12 mouse cellular contexts compared by ENCODE assay signal in the genomic region with DNA sequence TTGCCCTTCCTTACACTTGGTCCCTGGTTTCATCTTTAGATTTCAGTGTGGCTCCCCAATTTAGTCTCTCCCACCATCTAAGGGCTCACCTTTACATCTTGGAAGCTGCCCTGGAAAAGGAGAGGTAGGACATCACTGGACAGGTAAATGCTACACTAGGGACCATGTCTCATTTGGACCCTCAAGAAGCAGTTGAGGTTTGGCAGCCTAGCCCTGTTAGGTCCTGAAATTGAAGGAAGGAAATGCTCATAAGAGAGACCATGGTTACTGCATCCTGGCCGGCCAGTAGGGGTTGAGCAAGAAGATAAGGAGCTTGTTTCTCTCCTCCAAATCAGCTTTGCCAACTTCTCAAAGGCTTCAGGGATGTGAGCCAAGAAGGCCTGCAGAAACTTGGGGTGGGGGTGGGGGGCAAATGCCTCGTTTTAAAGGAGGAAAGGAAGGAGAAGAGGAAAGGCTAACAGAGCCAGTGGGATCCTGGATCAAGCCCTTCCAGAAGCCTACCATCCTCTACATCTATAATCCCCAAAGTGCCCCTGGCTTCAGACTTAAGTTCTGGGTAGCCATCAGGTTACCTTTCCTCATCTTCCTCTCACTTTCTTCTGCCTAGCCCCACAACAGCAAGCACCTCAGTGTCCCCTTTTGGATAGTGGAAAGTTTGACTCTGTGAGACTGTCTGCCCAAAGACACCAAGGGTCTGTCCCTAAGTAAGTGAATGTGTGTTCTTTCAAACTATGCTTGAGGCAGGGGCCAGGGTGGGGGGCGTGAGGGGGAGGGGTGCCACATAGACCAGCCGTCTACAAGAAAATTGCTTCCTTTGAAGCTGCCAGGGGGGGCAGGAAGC. TPM values are rescaled to one million over a fixed set of nuclear protein-coding genes. Genes with fewer than 3 reads are reported as not detected.
A peak's percentile ranks its signal among the peaks of the same experiment; 100 is the strongest.
DNase-seq lines count a peak whose midpoint lies in the region; ATAC-seq and TF ChIP-seq lines count a peak whose summit lies in the region.
"Had no signal": no experiment of that assay in that cellular context is flagged by ENCODE, and none has a peak within 500 bp of the region (broad histone marks: within the 10 kb centered on the region; RNA-seq: fewer than 3 reads in every experiment).

No protein-coding gene starts in this region.

- peak overlapping the region; percentile 23 for H3K27ac ChIP-seq in heart, adult 2 months
- peak overlapping the region; percentile 81 for H3K27ac ChIP-seq in lung, embryonic 15.5 days
- no peak overlapping the region for H3K27ac ChIP-seq in hindbrain, embryonic 15.5 days (replicated peaks)
- no peak overlapping the region for H3K27ac ChIP-seq in neural tube, embryonic 15.5 days (replicated peaks)

- H3K79me2 ChIP-seq in heart, adult 2 months (replicated peaks; ENCODE audit: control insufficient read depth, insufficient read depth, low read length): no peaks in the 10 kb centered on the region

- H3K4me3 ChIP-seq in heart, adult 2 months: no peak overlapping the region
- H3K4me3 ChIP-seq in lung, embryonic 15.5 days: peak overlapping the region; percentile 46
- no peak overlapping the region for H3K4me3 ChIP-seq in hindbrain, embryonic 15.5 days
- no peak overlapping the region for H3K4me3 ChIP-seq in neural tube, embryonic 15.5 days (replicated peaks)

- H3K4me2 ChIP-seq in lung, embryonic 15.5 days: peak overlapping the region; percentile 56; the same call in 1 of the 2 replicates
- H3K4me2 ChIP-seq in hindbrain, embryonic 15.5 days: peak overlapping the region; percentile 35; the same call in 1 of the 2 replicates
- H3K4me2 ChIP-seq in neural tube, embryonic 15.5 days: peak overlapping the region; percentile 25

- WGBS in heart, adult 2 months: 44% methylated on average over 4 of the region's 4 CpGs
- 2% methylated on average over 3 of the region's 4 CpGs for WGBS in lung, embryonic 15.5 days
- 49% methylated on average over 4 of the region's 4 CpGs for WGBS in hindbrain, embryonic 15.5 days
- WGBS in neural tube, embryonic 15.5 days: 53% methylated on average over 3 of the region's 4 CpGs

- peak; percentile 56; the same call in 1 of the 2 replicates for ATAC-seq in lung, embryonic 15.5 days (ENCODE audit: borderline replicate concordance, extremely low read depth, low FRiP score, low TSS enrichment)
- no peak for ATAC-seq in hindbrain, embryonic 15.5 days (ENCODE audit: low FRiP score, low read depth)
- no peak for ATAC-seq in neural tube, embryonic 15.5 days (ENCODE audit: low FRiP score)

- no peak overlapping the region for H3K9ac ChIP-seq in heart, adult 2 months (ENCODE audit: low read depth, low read length)
- H3K9ac ChIP-seq in lung, embryonic 15.5 days: no peak overlapping the region
- no peak overlapping the region for H3K9ac ChIP-seq in hindbrain, embryonic 15.5 days
- no peak overlapping the region for H3K9ac ChIP-seq in neural tube, embryonic 15.5 days (replicated peaks)

- no peaks in the 10 kb centered on the region for H3K36me3 ChIP-seq in heart, adult 2 months (ENCODE audit: control insufficient read depth, insufficient read depth, low read length)
- no peaks in the 10 kb centered on the region for H3K36me3 ChIP-seq in lung, embryonic 15.5 days
- H3K36me3 ChIP-seq in hindbrain, embryonic 15.5 days: no peaks in the 10 kb centered on the region
- no peaks in the 10 kb centered on the region for H3K36me3 ChIP-seq in neural tube, embryonic 15.5 days

- no peak for TF ChIP-seq EP300 in heart, adult 2 months (IDR thresholded peaks at IDR 0.05; ENCODE audit: insufficient read depth, low read depth, low read length)

- DNase-seq in heart, adult 2 months: no peak
- DNase-seq in heart, postnatal 36 days: no peak
- no peak for DNase-seq in lung, postnatal 36 days
- DNase-seq in ovary, postnatal 36 days (ENCODE audit: low spot score): no peak
- no peak for DNase-seq in gastrocnemius, postnatal 25 days
- DNase-seq: B cell, adult 2 months had no signal

- peaks cover 12% of the 10 kb centered on the region for H3K4me1 ChIP-seq in heart, adult 2 months (ENCODE audit: control insufficient read depth, insufficient read depth, low read length)
- H3K4me1 ChIP-seq in lung, embryonic 15.5 days: peaks cover 31% of the 10 kb centered on the region
- H3K4me1 ChIP-seq in hindbrain, embryonic 15.5 days (replicated peaks): no peaks in the 10 kb centered on the region
- H3K4me1 ChIP-seq in neural tube, embryonic 15.5 days: no peaks in the 10 kb centered on the region

- H3K27me3 ChIP-seq in heart, adult 2 months (ENCODE audit: control insufficient read depth, insufficient read depth, low read length): no peaks in the 10 kb centered on the region
- no peaks in the 10 kb centered on the region for H3K27me3 ChIP-seq in lung, embryonic 15.5 days
- no peaks in the 10 kb centered on the region for H3K27me3 ChIP-seq in hindbrain, embryonic 15.5 days
- H3K27me3 ChIP-seq in neural tube, embryonic 15.5 days (replicated peaks): no peaks in the 10 kb centered on the region

- TF ChIP-seq CTCF in heart, adult 2 months (IDR thresholded peaks at IDR 0.05): no peak

- no peak for TF ChIP-seq POLR2A in heart, adult 2 months (IDR thresholded peaks at IDR 0.05; ENCODE audit: insufficient read depth, low read depth, low read length)

- H3K9me3 ChIP-seq in lung, embryonic 15.5 days: no peaks in the 10 kb centered on the region
- H3K9me3 ChIP-seq in hindbrain, embryonic 15.5 days: no peaks in the 10 kb centered on the region
- no peaks in the 10 kb centered on the region for H3K9me3 ChIP-seq in neural tube, embryonic 15.5 days (replicated peaks)

- intact Hi-C loops in heart, adult 2 months (cut with DNase I): no loop called here
- intact Hi-C loops in heart, postnatal 36 days (cut with DNase I): no loop called here

RNA-seq across cellular contexts. Expression of a gene that starts 0.5 kb away (rescaled TPM):
- total RNA-seq in heart, adult 2 months (2021): 100 to 1,000 TPM; 190 to 202 TPM
- polyA plus RNA-seq in heart, adult 2 months (2012; rRNA removed): 378 and 439 TPM in 2 replicates
- 100 to 1,000 TPM; 229 to 253 TPM for total RNA-seq in heart, postnatal 36 days (2021)
- 155 and 183 TPM in 2 replicates for polyA plus RNA-seq in lung, embryonic 15.5 days (2015; fragmentation: Nextera tagmentation; extraction: Ambion mirVana)
- 24.3 and 25.8 TPM in 2 replicates for polyA plus RNA-seq in hindbrain, embryonic 15.5 days (2015; fragmentation: Nextera tagmentation; extraction: Ambion mirVana)
- polyA plus RNA-seq in neural tube, embryonic 15.5 days (2015; fragmentation: Nextera tagmentation; extraction: Ambion mirVana): 29.1 and 33.4 TPM in 2 replicates
- 100 to 1,000 TPM; 116 to 139 TPM for total RNA-seq in gastrocnemius, postnatal 25 days (2021)

RNA-seq across cellular contexts. Expression of a gene that starts 20.0 kb away (rescaled TPM):
- under 1 TPM in 1 of 2 experiments, not detected in 1; 0.14 TPM for total RNA-seq in heart, adult 2 months (2021)
- 0.09 and 0.12 TPM in 2 replicates for polyA plus RNA-seq in heart, adult 2 months (2012; rRNA removed)
- under 1 TPM in 1 of 2 experiments, not detected in 1; 0.08 TPM for total RNA-seq in heart, postnatal 36 days (2021)
- polyA plus RNA-seq in lung, embryonic 15.5 days (2015; fragmentation: Nextera tagmentation; extraction: Ambion mirVana): 0.09 and 0.13 TPM in 2 replicates
- 6.6 and 8.6 TPM in 2 replicates for polyA plus RNA-seq in hindbrain, embryonic 15.5 days (2015; fragmentation: Nextera tagmentation; extraction: Ambion mirVana)
- 6.1 and 7.0 TPM in 2 replicates for polyA plus RNA-seq in neural tube, embryonic 15.5 days (2015; fragmentation: Nextera tagmentation; extraction: Ambion mirVana)
- total RNA-seq in gastrocnemius, postnatal 25 days (2021): 10 to 100 TPM; 10.6 to 11.8 TPM

RNA-seq across cellular contexts. Expression of a gene that starts 24.0 kb away (rescaled TPM):
- 1 to 10 TPM; 4.3 to 5.5 TPM for total RNA-seq in heart, adult 2 months (2021)
- polyA plus RNA-seq in heart, adult 2 months (2012; rRNA removed): 6.0 and 8.9 TPM in 2 replicates
- 1 to 10 TPM; 6.8 to 6.9 TPM for total RNA-seq in heart, postnatal 36 days (2021)
- polyA plus RNA-seq in lung, embryonic 15.5 days (2015; fragmentation: Nextera tagmentation; extraction: Ambion mirVana): 64.4 and 66.9 TPM in 2 replicates
- 65.6 and 71.9 TPM in 2 replicates for polyA plus RNA-seq in hindbrain, embryonic 15.5 days (2015; fragmentation: Nextera tagmentation; extraction: Ambion mirVana)
- 67.5 and 74.9 TPM in 2 replicates for polyA plus RNA-seq in neural tube, embryonic 15.5 days (2015; fragmentation: Nextera tagmentation; extraction: Ambion mirVana)
- 10 to 100 TPM in 1 of 2 experiments, 1 to 10 TPM in 1; 9.8 to 13.3 TPM for total RNA-seq in gastrocnemius, postnatal 25 days (2021)

RNA-seq across cellular contexts. Expression of a gene that starts 47.7 kb away (rescaled TPM):
- total RNA-seq in heart, adult 2 months (2021): not detected
- polyA plus RNA-seq in heart, adult 2 months (2012; rRNA removed): not detected in 2 replicates
- not detected for total RNA-seq in heart, postnatal 36 days (2021)
- polyA plus RNA-seq in lung, embryonic 15.5 days (2015; fragmentation: Nextera tagmentation; extraction: Ambion mirVana): not detected in 2 replicates
- polyA plus RNA-seq in hindbrain, embryonic 15.5 days (2015; fragmentation: Nextera tagmentation; extraction: Ambion mirVana): not detected in 2 replicates
- not detected in 2 replicates for polyA plus RNA-seq in neural tube, embryonic 15.5 days (2015; fragmentation: Nextera tagmentation; extraction: Ambion mirVana)
- not detected for total RNA-seq in gastrocnemius, postnatal 25 days (2021)
- total RNA-seq: gastrocnemius, adult 8-10 months; layer of hippocampus, adult 18-20 months had no signal
- polyA plus RNA-seq: liver, embryonic 16.5 days had no signal

Comparison
In these comparisons a context has a peak if more than half of its experiments do, and no peak if none do; other contexts are left out.
1. H3K27ac ChIP-seq: peak in heart, adult 2 months (single experiment) and lung, embryonic 15.5 days (single experiment); none in hindbrain, embryonic 15.5 days (single experiment) and neural tube, embryonic 15.5 days (single experiment).
2. Peak in every context shown above with its lines, with median percentiles within 50 percentile points of each other: H3K4me2 ChIP-seq.